Mouse (Mus musculus): Measurements from ENCODE around the gene Mea1.
A peak's percentile ranks its signal among the peaks of the same experiment; 100 is the strongest.

DNA sequence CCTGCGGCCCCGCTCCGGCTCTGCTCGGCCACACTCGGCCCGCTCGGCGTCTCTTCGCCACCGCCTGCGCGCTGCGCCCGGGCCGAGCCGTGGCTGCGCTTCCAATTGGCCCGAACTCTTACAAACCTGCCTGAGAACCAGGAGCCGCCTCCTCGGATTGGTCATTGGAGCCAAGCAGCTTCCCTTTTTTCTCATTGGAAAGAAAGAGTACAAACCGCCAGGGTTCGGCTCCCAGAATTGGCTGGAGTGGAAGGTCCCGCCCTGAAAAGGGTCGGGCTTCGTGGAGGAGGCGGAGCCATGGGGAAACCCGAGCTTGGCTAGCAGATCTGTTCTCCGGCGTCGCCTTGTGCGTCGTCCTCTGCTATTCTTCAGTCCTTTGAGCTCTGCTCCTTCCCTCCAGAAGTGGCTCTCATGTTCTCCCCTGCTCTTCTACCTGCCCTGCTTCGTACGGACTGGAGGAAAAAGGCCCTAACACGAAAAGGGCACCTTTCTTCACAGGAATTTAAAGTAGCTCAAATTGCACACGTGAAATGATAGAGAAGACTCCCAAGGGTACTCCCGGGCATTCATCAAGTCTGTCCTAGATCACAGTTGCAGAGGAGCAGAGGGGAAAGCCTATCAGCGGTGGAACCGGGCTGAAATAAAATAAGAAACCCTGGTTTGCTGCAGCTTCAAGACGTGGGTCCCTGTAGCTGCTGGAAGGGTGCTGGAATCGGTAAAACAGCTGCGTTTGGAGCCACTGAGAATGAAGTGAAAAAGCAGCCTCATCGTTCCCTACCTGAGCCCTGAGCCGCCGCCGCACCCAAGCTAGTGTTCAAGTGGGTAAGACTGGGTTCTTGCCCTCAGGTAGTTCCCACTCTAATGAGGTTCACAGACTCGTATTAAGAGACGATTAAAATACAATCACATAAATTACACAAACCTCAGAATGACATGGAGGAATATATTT, 26.6 kb downstream of the Mea1 start, which contains the start of gene Ppp2r5d:
- TF ChIP-seq CTCF (IDR thresholded peaks at IDR 0.05; ENCODE audit: insufficient read depth, low read depth, low read length), result no peak
- peak; percentile 93 for TF ChIP-seq POLR2A (IDR thresholded peaks at IDR 0.05; ENCODE audit: insufficient read depth, low read depth, low read length)

Measured in olfactory bulb, adult 2 months (tissue).